Mouse (Mus musculus): ENCODE measurements around the gene Obp2a.

DNA sequence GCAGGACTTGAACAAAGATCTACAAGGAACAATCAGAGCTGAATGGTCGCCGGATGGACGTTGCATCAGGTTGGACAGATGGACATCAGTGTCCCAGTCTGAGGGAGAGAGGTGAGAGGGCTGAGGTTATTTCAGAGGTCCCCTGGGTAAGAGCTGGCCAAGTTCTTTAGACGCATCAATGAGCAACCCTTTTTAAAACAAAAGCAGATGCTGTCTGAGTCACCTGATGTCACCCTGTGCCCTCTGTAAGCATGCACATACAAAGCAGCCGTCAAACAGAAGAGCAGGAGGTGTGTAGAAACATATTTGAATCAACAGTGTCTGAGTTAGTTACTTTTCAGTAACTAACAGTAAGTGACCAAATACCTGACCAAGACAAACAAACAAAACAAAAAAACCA is 35.7 kb upstream of the Obp2a start:
- TF ChIP-seq CTCF (IDR thresholded peaks at IDR 0.05; ENCODE audit: control insufficient read depth, insufficient read depth, insufficient read length) = no peak
- TF ChIP-seq USF1 (IDR thresholded peaks at IDR 0.05; ENCODE audit: low read depth) = no peak
- no peak for TF ChIP-seq CEBPB (IDR thresholded peaks at IDR 0.05; ENCODE audit: low read depth)
- TF ChIP-seq FOSL1 (IDR thresholded peaks at IDR 0.05; ENCODE audit: insufficient read depth, low read length, poor library complexity, severe bottlenecking) = no peak
